Mouse (Mus musculus): ENCODE measurements at regions not wholly inside any gene's neighbourhood (a gene's known extent, or its start where the extent isn't known, plus 50 kb on each side); places are given as distances from the start of the nearest gene placed in this dataset.

GRCm38 (mm10) chr11:18571557-18572209 lies 447.1 kb downstream of the Meis1 start:
- 85% methylated on average over 4 of the region's 4 CpGs for WGBS
- TF ChIP-seq POLR2A (IDR thresholded peaks at IDR 0.05; ENCODE audit: insufficient read depth, low read depth, low read length): no peak
- TF ChIP-seq CTCF (IDR thresholded peaks at IDR 0.05; ENCODE audit: insufficient read depth, low read depth, low read length): no peak
- Histone ChIP-seq H3K27ac (ENCODE audit: insufficient read depth, low read depth, low read length) (no peak overlapping the region), H3K4me1 (ENCODE audit: control insufficient read depth, insufficient read depth, low read length) (no peaks in the 10 kb centered on the region), H3K4me3 (ENCODE audit: insufficient read depth, low read depth, low read length) (no peak overlapping the region)

- H3K4me1 ChIP-seq (ENCODE audit: control insufficient read depth, insufficient read depth, low read length): no peaks in the 10 kb centered on the region
- H3K4me3 ChIP-seq (ENCODE audit: insufficient read depth, low read depth, low read length): no peak overlapping the region
- H3K27ac ChIP-seq (ENCODE audit: insufficient read depth, low read depth, low read length): no peak overlapping the region
- TF ChIP-seq POLR2A (IDR thresholded peaks at IDR 0.05; ENCODE audit: insufficient read depth, low read depth, low read length) (no peak), CTCF (IDR thresholded peaks at IDR 0.05; ENCODE audit: insufficient read depth, low read depth, low read length) (no peak)
- 79% methylated on average over 2 of the region's 2 CpGs for WGBS
Observed at GRCm38 (mm10) chr11:18563011-18563410, 455.8 kb downstream of the Meis1 start.

GRCm38 (mm10) chr11:18558665-18559064 lies 460.1 kb downstream of the Meis1 start:
- Histone ChIP-seq H3K4me1 (ENCODE audit: control insufficient read depth, insufficient read depth, low read length) (no peaks in the 10 kb centered on the region), H3K4me3 (ENCODE audit: insufficient read depth, low read depth, low read length) (no peak overlapping the region), H3K27ac (ENCODE audit: insufficient read depth, low read depth, low read length) (no peak overlapping the region)
- no peak for TF ChIP-seq CTCF (IDR thresholded peaks at IDR 0.05; ENCODE audit: insufficient read depth, low read depth, low read length)
- TF ChIP-seq POLR2A (IDR thresholded peaks at IDR 0.05; ENCODE audit: insufficient read depth, low read depth, low read length): no peak
- WGBS: 53% methylated on average over 4 of the region's 4 CpGs

- H3K27ac ChIP-seq (ENCODE audit: insufficient read depth, low read depth, low read length): no peak overlapping the region
- H3K4me1 ChIP-seq (ENCODE audit: control insufficient read depth, insufficient read depth, low read length): no peaks in the 10 kb centered on the region
- TF ChIP-seq POLR2A (IDR thresholded peaks at IDR 0.05; ENCODE audit: insufficient read depth, low read depth, low read length) (no peak), CTCF (IDR thresholded peaks at IDR 0.05; ENCODE audit: insufficient read depth, low read depth, low read length) (no peak)
- WGBS: 76% methylated on average over 2 of the region's 2 CpGs
- no peak overlapping the region for H3K4me3 ChIP-seq (ENCODE audit: insufficient read depth, low read depth, low read length)
Observed at GRCm38 (mm10) chr11:18535592-18535857, 483.3 kb downstream of the Meis1 start.

- Histone ChIP-seq H3K4me3 (ENCODE audit: insufficient read depth, low read depth, low read length) (no peak overlapping the region), H3K4me1 (ENCODE audit: control insufficient read depth, insufficient read depth, low read length) (no peaks in the 10 kb centered on the region), H3K27ac (ENCODE audit: insufficient read depth, low read depth, low read length) (no peak overlapping the region)
- TF ChIP-seq POLR2A (IDR thresholded peaks at IDR 0.05; ENCODE audit: insufficient read depth, low read depth, low read length): no peak
- TF ChIP-seq CTCF (IDR thresholded peaks at IDR 0.05; ENCODE audit: insufficient read depth, low read depth, low read length): no peak
- 59% methylated on average over 7 of the region's 7 CpGs for WGBS
Observed at GRCm38 (mm10) chr11:18534807-18535591, 483.8 kb downstream of the Meis1 start.

- 71% methylated on average over 2 of the region's 2 CpGs for WGBS
- H3K4me1 ChIP-seq (ENCODE audit: control insufficient read depth, insufficient read depth, low read length): no peaks in the 10 kb centered on the region
- no peak overlapping the region for H3K4me3 ChIP-seq (ENCODE audit: insufficient read depth, low read depth, low read length)
- TF ChIP-seq POLR2A (IDR thresholded peaks at IDR 0.05; ENCODE audit: insufficient read depth, low read depth, low read length) (no peak), CTCF (IDR thresholded peaks at IDR 0.05; ENCODE audit: insufficient read depth, low read depth, low read length) (no peak)
- H3K27ac ChIP-seq (ENCODE audit: insufficient read depth, low read depth, low read length): no peak overlapping the region
Observed at GRCm38 (mm10) chr11:18531264-18532110, 487.3 kb downstream of the Meis1 start.

GRCm38 (mm10) chr11:18528568-18528967 lies 490.2 kb downstream of the Meis1 start:
- 76% methylated on average over 4 of the region's 4 CpGs for WGBS
- TF ChIP-seq POLR2A (IDR thresholded peaks at IDR 0.05; ENCODE audit: insufficient read depth, low read depth, low read length) (no peak), CTCF (IDR thresholded peaks at IDR 0.05; ENCODE audit: insufficient read depth, low read depth, low read length) (no peak)
- H3K4me1 ChIP-seq (ENCODE audit: control insufficient read depth, insufficient read depth, low read length): no peaks in the 10 kb centered on the region
- no peak overlapping the region for H3K27ac ChIP-seq (ENCODE audit: insufficient read depth, low read depth, low read length)
- H3K4me3 ChIP-seq (ENCODE audit: insufficient read depth, low read depth, low read length): no peak overlapping the region

- Histone ChIP-seq H3K4me3 (ENCODE audit: insufficient read depth, low read depth, low read length) (no peak overlapping the region), H3K27ac (ENCODE audit: insufficient read depth, low read depth, low read length) (no peak overlapping the region), H3K4me1 (ENCODE audit: control insufficient read depth, insufficient read depth, low read length) (no peaks in the 10 kb centered on the region)
- TF ChIP-seq CTCF (IDR thresholded peaks at IDR 0.05; ENCODE audit: insufficient read depth, low read depth, low read length) (no peak), POLR2A (IDR thresholded peaks at IDR 0.05; ENCODE audit: insufficient read depth, low read depth, low read length) (no peak)
- 71% methylated on average over 6 of the region's 6 CpGs for WGBS
Observed at GRCm38 (mm10) chr11:18495108-18495757, 523.6 kb downstream of the Meis1 start.

Measured in olfactory bulb, adult 2 months (tissue).